Mouse (Mus musculus): ENCODE data around the gene Maml3. TPM values are rescaled to one million over a fixed set of nuclear protein-coding genes. Genes with fewer than 3 reads are reported as not detected.

The Maml3 gene
- total RNA-seq, 2 experiments from 2014 or later: 7.4 to 7.5 TPM

- intact Hi-C loops (cut with DNase I): loop anchor here (10.0 kb wide), 1 partner anchor 147 kb away; no protein-coding TSS in a partner anchor
- no peak for DNase-seq
Observed at GRCm38 (mm10) chr3:52048082-52048481, 56.8 kb downstream of the Maml3 start.

GRCm38 (mm10) chr3:52047537-52047936 lies 57.3 kb downstream of the Maml3 start:
- intact Hi-C loops (cut with DNase I): loop anchor here (10.0 kb wide), 1 partner anchor 147 kb away; no protein-coding TSS in a partner anchor
- no peak for DNase-seq

- intact Hi-C loops (cut with DNase I): loop anchor here (10.0 kb wide), 1 partner anchor 148 kb away; no protein-coding TSS in a partner anchor
- peak; percentile 97 for DNase-seq
Observed at GRCm38 (mm10) chr3:52046895-52047372, 57.9 kb downstream of the Maml3 start.

GRCm38 (mm10) chr3:52046027-52046700 lies 58.7 kb downstream of the Maml3 start:
- intact Hi-C loops (cut with DNase I): loop anchor here (10.0 kb wide), 1 partner anchor 149 kb away; no protein-coding TSS in a partner anchor
- peak; percentile 57 for DNase-seq

- intact Hi-C loops (cut with DNase I): loop anchor here (10.0 kb wide), 1 partner anchor 150 kb away; no protein-coding TSS in a partner anchor
- peak; percentile 41 for DNase-seq
Observed at GRCm38 (mm10) chr3:52045221-52045641, 59.6 kb downstream of the Maml3 start.

- intact Hi-C loops (cut with DNase I): loop anchor here (10.0 kb wide), 1 partner anchor 150 kb away; no protein-coding TSS in a partner anchor
- DNase-seq: peak; percentile 39
Observed at GRCm38 (mm10) chr3:52044651-52045050, 60.2 kb downstream of the Maml3 start.

GRCm38 (mm10) chr3:52043847-52044246 lies 61.0 kb downstream of the Maml3 start:
- intact Hi-C loops (cut with DNase I): loop anchor here (10.0 kb wide), 1 partner anchor 151 kb away; no protein-coding TSS in a partner anchor
- DNase-seq: no peak

- no peak for DNase-seq
- intact Hi-C loops (cut with DNase I): loop anchor here (10.0 kb wide), 1 partner anchor 152 kb away; no protein-coding TSS in a partner anchor
Observed at GRCm38 (mm10) chr3:52042680-52043079, 62.2 kb downstream of the Maml3 start.

GRCm38 (mm10) chr3:52039958-52040357 lies 64.9 kb downstream of the Maml3 start:
- no peak for DNase-seq

GRCm38 (mm10) chr3:52037260-52037659 lies 67.6 kb downstream of the Maml3 start:
- intact Hi-C loops (cut with DNase I): no loop called here
- DNase-seq: no peak

More at GRCm38 (mm10) chr3:52039958-52040357, 64.9 kb downstream of the Maml3 start:
- intact Hi-C loops (cut with DNase I): loop anchor here (10.0 kb wide), 1 partner anchor 155 kb away; no protein-coding TSS in a partner anchor

- intact Hi-C loops (cut with DNase I): no loop called here
- DNase-seq: no peak
Observed at GRCm38 (mm10) chr3:52035404-52035803, 69.5 kb downstream of the Maml3 start.

- no peak for DNase-seq
Observed at GRCm38 (mm10) chr3:52033857-52034588, 70.9 kb downstream of the Maml3 start.

GRCm38 (mm10) chr3:52031327-52031726 lies 73.5 kb downstream of the Maml3 start:
- DNase-seq: no peak
- intact Hi-C loops (cut with DNase I): no loop called here

More at GRCm38 (mm10) chr3:52033857-52034588, 70.9 kb downstream of the Maml3 start:
- intact Hi-C loops (cut with DNase I): no loop called here

- no peak for DNase-seq
- intact Hi-C loops (cut with DNase I): no loop called here
Observed at GRCm38 (mm10) chr3:52030114-52030513, 74.8 kb downstream of the Maml3 start.

- intact Hi-C loops (cut with DNase I): loop anchor here (10.0 kb wide), 1 partner anchor 465 kb away; the partner anchor contains the start of gene Setd7
- no peak for DNase-seq
Observed at GRCm38 (mm10) chr3:52029661-52030081, 75.2 kb downstream of the Maml3 start.

- no peak for DNase-seq
- intact Hi-C loops (cut with DNase I): loop anchor here (10.0 kb wide), 1 partner anchor 463 kb away; the partner anchor contains the start of gene Setd7
Observed at GRCm38 (mm10) chr3:52027972-52028371, 76.9 kb downstream of the Maml3 start.

GRCm38 (mm10) chr3:52022486-52022885 lies 82.4 kb downstream of the Maml3 start:
- intact Hi-C loops (cut with DNase I): loop anchor here (10.0 kb wide), 1 partner anchor 458 kb away; the partner anchor contains the start of gene Setd7
- no peak for DNase-seq

GRCm38 (mm10) chr3:52018103-52018439 lies 86.8 kb downstream of the Maml3 start:
- intact Hi-C loops (cut with DNase I): loop anchor here (10.0 kb wide), 1 partner anchor 363 kb away; no protein-coding TSS in a partner anchor
- no peak for DNase-seq

GRCm38 (mm10) chr3:52017439-52018102 lies 87.3 kb downstream of the Maml3 start:
- DNase-seq: no peak
- intact Hi-C loops (cut with DNase I): loop anchor here (10.0 kb wide), 1 partner anchor 363 kb away; no protein-coding TSS in a partner anchor

- no peak for DNase-seq
- intact Hi-C loops (cut with DNase I): loop anchor here (10.0 kb wide), 1 partner anchor 361 kb away; no protein-coding TSS in a partner anchor
Observed at GRCm38 (mm10) chr3:52016178-52016577, 88.7 kb downstream of the Maml3 start.

Measured in left cerebral cortex, postnatal 4 days (tissue).